In the genomic region with DNA sequence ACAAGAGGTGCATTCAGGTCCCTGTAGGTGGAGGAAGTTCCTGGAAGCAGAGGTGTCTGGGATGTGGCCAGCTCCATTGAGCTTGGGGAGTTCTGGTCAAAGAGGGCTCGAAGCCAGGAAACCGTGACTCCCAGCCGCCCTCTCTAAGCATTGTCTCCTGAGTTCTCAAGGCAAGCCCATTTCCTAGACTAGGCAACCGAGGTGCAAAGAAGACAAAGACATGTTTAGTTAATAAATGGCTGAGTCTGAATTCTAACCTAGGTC, we compare ENCODE assay signal across 15 mouse cellular contexts. TPM values are rescaled to one million over a fixed set of nuclear protein-coding genes. Genes with fewer than 3 reads are reported as not detected.
DNase-seq lines count a peak whose midpoint lies in the region; ATAC-seq and TF ChIP-seq lines count a peak whose summit lies in the region.
"Had no signal": no experiment of that assay in that cellular context is flagged by ENCODE, and none has a peak within 500 bp of the region (broad histone marks: within the 10 kb centered on the region; RNA-seq: fewer than 3 reads in every experiment).

No protein-coding gene starts in this region.

- intact Hi-C loops in gastrocnemius, adult 2 months (cut with DNase I), result no loop called here

- no peak for ATAC-seq in limb, embryonic 12.5 days (ENCODE audit: insufficient number of reproducible peaks, insufficient read depth, low FRiP score, low TSS enrichment, low read depth)
- ATAC-seq: forebrain, embryonic 15.5 days; intestine, embryonic 16.5 days had no signal

- no peak for TF ChIP-seq CTCF in gastrocnemius, adult 2 months (IDR thresholded peaks at IDR 0.05)

- H3K4me2 ChIP-seq in limb, embryonic 12.5 days, result peak overlapping the region; percentile 89; the same call in 1 of the 2 replicates
- H3K4me2 ChIP-seq: forebrain, embryonic 15.5 days; hindbrain, embryonic 15.5 days had no signal

- H3K4me3 ChIP-seq in gastrocnemius, adult 2 months, result peak overlapping the region; percentile 23
- no peak overlapping the region for H3K4me3 ChIP-seq in limb, embryonic 12.5 days (replicated peaks)
- H3K4me3 ChIP-seq: forebrain, embryonic 15.5 days; heart, embryonic 10.5 days; hindbrain, embryonic 15.5 days had no signal

- peaks cover 44% of the 10 kb centered on the region for H3K36me3 ChIP-seq in limb, embryonic 12.5 days
- H3K36me3 ChIP-seq: forebrain, embryonic 15.5 days; heart, embryonic 10.5 days; hindbrain, embryonic 15.5 days had no signal

- DNase-seq in gastrocnemius, adult 2 months, result peak; percentile 53
- no peak for DNase-seq in gastrocnemius, postnatal 10 days
- peak; percentile 29 for DNase-seq in ovary, postnatal 36 days (ENCODE audit: low spot score)
- DNase-seq in ovary, adult 18-20 months (ENCODE audit: low spot score), result no peak
- DNase-seq in frontal cortex, postnatal 25 days (ENCODE audit: low spot score in 2 of 2), result no peak
- no peak for DNase-seq in adrenal gland, adult 2 months
- DNase-seq in layer of hippocampus, postnatal 36 days, result no peak
- DNase-seq: adrenal gland, postnatal 14 days; cerebellum, adult 11-12 months; gastrocnemius, postnatal 36 days had no signal

- WGBS in limb, embryonic 12.5 days, result 92% methylated on average over 4 of the region's 4 CpGs

- no peaks in the 10 kb centered on the region for H3K9me3 ChIP-seq in limb, embryonic 12.5 days
- H3K9me3 ChIP-seq: forebrain, embryonic 15.5 days; heart, embryonic 10.5 days; hindbrain, embryonic 15.5 days had no signal

- H3K9ac ChIP-seq in limb, embryonic 12.5 days (replicated peaks), result no peak overlapping the region
- H3K9ac ChIP-seq: forebrain, embryonic 15.5 days; hindbrain, embryonic 15.5 days had no signal

- peaks cover 79% of the 10 kb centered on the region for H3K4me1 ChIP-seq in limb, embryonic 12.5 days (replicated peaks)

- H3K27me3 ChIP-seq in limb, embryonic 12.5 days, result no peaks in the 10 kb centered on the region
- H3K27me3 ChIP-seq: forebrain, embryonic 15.5 days had no signal

- H3K27ac ChIP-seq in gastrocnemius, adult 2 months, result peak overlapping the region; percentile 90
- H3K27ac ChIP-seq in limb, embryonic 12.5 days, result no peak overlapping the region
- H3K27ac ChIP-seq: forebrain, embryonic 15.5 days; heart, embryonic 10.5 days; hindbrain, embryonic 15.5 days had no signal

RNA-seq across cellular contexts. Expression of a gene that starts 3.0 kb away (rescaled TPM):
- 1 to 10 TPM; 4.7 to 7.9 TPM for total RNA-seq in gastrocnemius, adult 2 months (2021)
- total RNA-seq in gastrocnemius, postnatal 10 days (2021), result 10 to 100 TPM; 26.0 to 37.9 TPM
- 188 and 205 TPM in 2 replicates for polyA plus RNA-seq in limb, embryonic 12.5 days (2016; fragmentation: Nextera tagmentation; extraction: Ambion mirVana)
- 10 to 100 TPM; 16.1 to 18.7 TPM for total RNA-seq in adrenal gland, adult 2 months (2021)
- 86.7 and 101 TPM in 2 replicates for polyA plus RNA-seq in adrenal gland, adult 2 months (2012; rRNA removed)
- 10 to 100 TPM; 11.5 to 16.2 TPM for total RNA-seq in layer of hippocampus, postnatal 36 days (2021)

RNA-seq across cellular contexts. Expression of a gene that starts 34.0 kb away (rescaled TPM):
- 10 to 100 TPM; 27.2 to 46.2 TPM for total RNA-seq in gastrocnemius, adult 2 months (2021)
- total RNA-seq in gastrocnemius, postnatal 10 days (2021), result 10 to 100 TPM; 21.1 to 27.7 TPM
- polyA plus RNA-seq in limb, embryonic 12.5 days (2016; fragmentation: Nextera tagmentation; extraction: Ambion mirVana), result 52.7 and 56.6 TPM in 2 replicates
- total RNA-seq in adrenal gland, adult 2 months (2021), result 10 to 100 TPM; 36.5 to 39.6 TPM
- 10.9 and 12.1 TPM in 2 replicates for polyA plus RNA-seq in adrenal gland, adult 2 months (2012; rRNA removed)
- 10 to 100 TPM; 20.6 to 29.8 TPM for total RNA-seq in layer of hippocampus, postnatal 36 days (2021)

RNA-seq across cellular contexts. Expression of a gene that starts 38.0 kb away (rescaled TPM):
- total RNA-seq in gastrocnemius, adult 2 months (2021), result 1 to 10 TPM; 1.9 to 2.6 TPM
- 1 to 10 TPM; 1.4 to 2.8 TPM for total RNA-seq in gastrocnemius, postnatal 10 days (2021)
- polyA plus RNA-seq in limb, embryonic 12.5 days (2016; fragmentation: Nextera tagmentation; extraction: Ambion mirVana), result 1.3 and 1.7 TPM in 2 replicates
- total RNA-seq in adrenal gland, adult 2 months (2021), result 10 to 100 TPM in 1 of 2 experiments, 1 to 10 TPM in 1; 7.1 to 10.8 TPM
- polyA plus RNA-seq in adrenal gland, adult 2 months (2012; rRNA removed), result 7.1 and 10.3 TPM in 2 replicates
- total RNA-seq in layer of hippocampus, postnatal 36 days (2021), result 1 to 10 TPM; 4.2 to 6.9 TPM

Comparison
In these comparisons a context has a peak if more than half of its experiments do, and no peak if none do; other contexts are left out.
1. DNase-seq: peak in gastrocnemius, adult 2 months (single experiment) and ovary, postnatal 36 days (single experiment); none in gastrocnemius, postnatal 10 days (single experiment), ovary, adult 18-20 months (single experiment), frontal cortex, postnatal 25 days (0 of 2), adrenal gland, adult 2 months (single experiment) and layer of hippocampus, postnatal 36 days (0 of 2).